Mouse (Mus musculus) stomach, postnatal 0 days (tissue): ENCODE measurements around the gene Rbm14.

Experiments
- CTCF ChIP-seq: IDR thresholded peaks from 2 replicates; pipeline ENCODE4 v1.5.1; 2016; ENCODE audit warnings: antibody characterized with exemption, low read depth, mild to moderate bottlenecking, moderate library complexity
- EP300 ChIP-seq: optimal IDR thresholded peaks from 2 replicates; pipeline ENCODE3; 2016; ENCODE audit warnings: antibody characterized with exemption

DNA sequence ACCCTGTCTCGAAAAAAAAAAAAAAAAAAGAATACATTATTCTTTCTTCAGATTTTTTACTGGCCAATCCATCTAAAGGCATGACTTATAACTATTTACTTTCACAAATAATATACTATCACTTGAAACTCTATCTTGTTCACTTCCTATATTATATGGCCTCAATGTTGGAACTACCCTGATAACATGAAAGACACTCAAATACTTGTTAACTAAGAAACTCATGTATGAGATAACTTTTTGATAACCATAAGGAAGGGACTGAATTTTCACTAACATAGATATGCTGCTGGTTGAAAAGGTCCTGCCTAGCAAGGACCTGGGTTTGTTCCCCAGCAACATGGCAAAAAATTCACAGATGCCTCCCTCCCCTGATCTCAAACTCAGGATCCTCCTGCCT lies 15.5 kb downstream of the Rbm14 start:
- TF ChIP-seq CTCF = no peak
- TF ChIP-seq EP300 = no peak
